Mouse (Mus musculus) ES-E14 (cell line): ENCODE measurements around the gene H3f3b. TPM values are rescaled to one million over a fixed set of nuclear protein-coding genes. Genes with fewer than 3 reads are reported as not detected.

Experiments
- DNase-seq: peaks from one replicate; pipeline ENCODE4 v3.0.0-alpha.2; 2013; ENCODE audit warnings: low read depth, low spot score
- H3K27ac ChIP-seq: 2 replicates; pipeline ENCODE4 v1.5.1; 2012; ENCODE audit warnings: low read depth, mild to moderate bottlenecking, low read length, moderate library complexity, mixed read lengths; ENCODE audit not compliant: poor library complexity, insufficient read depth, severe bottlenecking
- H3K36me3 ChIP-seq: 2 replicates; pipeline ENCODE4 v1.6.1; 2012; ENCODE audit warnings: mild to moderate bottlenecking, low read length, moderate library complexity, mixed read lengths; ENCODE audit not compliant: control insufficient read depth, poor library complexity, insufficient read depth, severe bottlenecking
- H3K4me1 ChIP-seq, 2 experiments: fragments of 150-350 bp in 1 of 2; sonication (generic) in 1 of 2; 2 replicates each; pipeline ENCODE4 v1.6.1; 2012; ENCODE audit warnings: low read length in 2 of 2, mild to moderate bottlenecking in 1 of 2, mixed read lengths in 1 of 2; ENCODE audit not compliant: control insufficient read depth in 2 of 2, insufficient read depth in 2 of 2, poor library complexity in 1 of 2
- H3K4me3 ChIP-seq, 2 experiments: fragments of 150-350 bp in 1 of 2; sonication (generic) in 1 of 2; 2 replicates each; pipeline ENCODE4 v1.5.1; 2012; ENCODE audit warnings: low read length in 2 of 2, low read depth in 1 of 2, mild to moderate bottlenecking in 1 of 2, mixed read lengths in 1 of 2; ENCODE audit not compliant: insufficient read depth in 1 of 2, poor library complexity in 1 of 2, severe bottlenecking in 1 of 2
- H3K9ac ChIP-seq: 2 replicates; pipeline ENCODE4 v1.6.1; 2012; ENCODE audit warnings: low read depth, mild to moderate bottlenecking, low read length, mixed read lengths; ENCODE audit not compliant: poor library complexity, insufficient read depth, severe bottlenecking
- H3K9me3 ChIP-seq: fragments of 150-350 bp; sonication (generic); 2 replicates; pipeline ENCODE4 v1.6.1; 2012; ENCODE audit warnings: low read depth, mild to moderate bottlenecking, low read length; ENCODE audit not compliant: control insufficient read depth, insufficient read depth
- CHD2 ChIP-seq: IDR thresholded peaks from 2 replicates; pipeline ENCODE4 v1.6.1; 2014; ENCODE audit warnings: mild to moderate bottlenecking, low read depth, low read length, inconsistent platforms
- HCFC1 ChIP-seq: IDR thresholded peaks from 2 replicates; pipeline ENCODE4 v1.6.1; 2012; ENCODE audit warnings: low read length, inconsistent platforms, borderline replicate concordance; ENCODE audit not compliant: insufficient read depth
- MAFK ChIP-seq: IDR thresholded peaks from 2 replicates; pipeline ENCODE4 v1.6.1; 2014; ENCODE audit warnings: mild to moderate bottlenecking, low read depth, low read length, inconsistent platforms; ENCODE audit not compliant: insufficient read depth
- ZC3H11A ChIP-seq: IDR thresholded peaks from 2 replicates; pipeline ENCODE4 v1.6.1; 2012; ENCODE audit warnings: low read depth, mild to moderate bottlenecking, inconsistent platforms, low read length, borderline replicate concordance
- ZNF384 ChIP-seq: IDR thresholded peaks from 2 replicates; pipeline ENCODE4 v1.6.1; 2012; ENCODE audit warnings: low read depth, low read length, inconsistent platforms
- in situ Hi-C, 2 experiments: fragments of 600-800 bp; cut with MboI; formaldehyde crosslinking; loops; one replicate each; pipeline ENCODE4 v1.15.1; 2025; ENCODE audit warnings: low sequenced_read_pairs in 2 of 2, inconsistent platforms in 1 of 2; ENCODE audit not compliant: unreplicated experiment in 2 of 2
- total RNA-seq: library from RNA; depleted of rRNA; stranded (reverse); fragments of 300-350 nt; gene quantifications from 2 replicates; pipeline ENCODE4 v1.2.3, GENCODE M21; 2012

H3f3b gene
- total RNA-seq, 1 experiment: 729 TPM

GRCm38 (mm10) chr11:116040593-116040992 is 12.8 kb upstream of the H3f3b start:
- no peak for TF ChIP-seq ZC3H11A
- TF ChIP-seq MAFK: no peak
- TF ChIP-seq HCFC1: no peak
- no peak for TF ChIP-seq CHD2
- no peak for TF ChIP-seq ZNF384
- in situ Hi-C loops: no loop called here
- no peak overlapping the region for H3K27ac ChIP-seq
- H3K4me3 ChIP-seq: no peak overlapping the region
- DNase-seq: no peak
- H3K9ac ChIP-seq: no peak overlapping the region
- no peaks in the 10 kb centered on the region for H3K9me3 ChIP-seq
- H3K36me3 ChIP-seq: peaks cover 16% of the 10 kb centered on the region; the same call in 1 of the 2 replicates
- peaks cover 0 to 2% of the 10 kb centered on the region in 2 experiments; a peak in 1 of 4 replicates for H3K4me1 ChIP-seq

GRCm38 (mm10) chr11:116037826-116038225 is 10.1 kb upstream of the H3f3b start:
- in situ Hi-C loops: no loop called here
- Histone ChIP-seq H3K4me3 (no peak overlapping the region), H3K27ac (no peak overlapping the region), H3K9me3 (no peaks in the 10 kb centered on the region), H3K9ac (no peak overlapping the region), H3K4me1 (peaks cover 0 to 2% of the 10 kb centered on the region in 2 experiments; a peak in 1 of 4 replicates), H3K36me3 (peaks cover 19% of the 10 kb centered on the region; the same call in 1 of the 2 replicates)
- DNase-seq: no peak
- no peak for TF ChIP-seq ZC3H11A
- no peak for TF ChIP-seq MAFK
- no peak for TF ChIP-seq ZNF384
- no peak for TF ChIP-seq HCFC1
- TF ChIP-seq CHD2: no peak

- in situ Hi-C loops: no loop called here
- Histone ChIP-seq H3K9ac (no peak overlapping the region), H3K36me3 (peaks cover 17% of the 10 kb centered on the region; the same call in 1 of the 2 replicates), H3K9me3 (no peaks in the 10 kb centered on the region), H3K4me3 (no peak overlapping the region), H3K4me1 (no peaks in the 10 kb centered on the region), H3K27ac (no peak overlapping the region)
- TF ChIP-seq ZC3H11A (no peak), HCFC1 (no peak), MAFK (no peak), CHD2 (no peak), ZNF384 (no peak)
- no peak for DNase-seq
Measured at GRCm38 (mm10) chr11:116036671-116037070, 8.9 kb upstream of the H3f3b start.

- H3K36me3 ChIP-seq: peaks cover 9% of the 10 kb centered on the region; the same call in 1 of the 2 replicates
- no peak overlapping the region for H3K27ac ChIP-seq
- no peak overlapping the region for H3K9ac ChIP-seq
- no peak for TF ChIP-seq CHD2
- no peak for TF ChIP-seq MAFK
- no peak for TF ChIP-seq ZNF384
- TF ChIP-seq HCFC1: no peak
- in situ Hi-C loops: no loop called here
- H3K4me1 ChIP-seq: 0 out of 4 replicates have a peak, but pooled peaks cover 0 to 2% of the 10 kb centered on the region in 2 experiments
- no peak overlapping the region for H3K4me3 ChIP-seq
- DNase-seq: no peak
- H3K9me3 ChIP-seq: no peaks in the 10 kb centered on the region
Measured at GRCm38 (mm10) chr11:116034584-116034983, 6.8 kb upstream of the H3f3b start.
